Mouse (Mus musculus) right cerebral cortex, postnatal 25 days (tissue): ENCODE measurements around the gene Cst9.

ENCODE experiments used
- DNase-seq: peaks from one replicate; pipeline ENCODE4 v3.0.0; 2022

Cst9 gene

DNA sequence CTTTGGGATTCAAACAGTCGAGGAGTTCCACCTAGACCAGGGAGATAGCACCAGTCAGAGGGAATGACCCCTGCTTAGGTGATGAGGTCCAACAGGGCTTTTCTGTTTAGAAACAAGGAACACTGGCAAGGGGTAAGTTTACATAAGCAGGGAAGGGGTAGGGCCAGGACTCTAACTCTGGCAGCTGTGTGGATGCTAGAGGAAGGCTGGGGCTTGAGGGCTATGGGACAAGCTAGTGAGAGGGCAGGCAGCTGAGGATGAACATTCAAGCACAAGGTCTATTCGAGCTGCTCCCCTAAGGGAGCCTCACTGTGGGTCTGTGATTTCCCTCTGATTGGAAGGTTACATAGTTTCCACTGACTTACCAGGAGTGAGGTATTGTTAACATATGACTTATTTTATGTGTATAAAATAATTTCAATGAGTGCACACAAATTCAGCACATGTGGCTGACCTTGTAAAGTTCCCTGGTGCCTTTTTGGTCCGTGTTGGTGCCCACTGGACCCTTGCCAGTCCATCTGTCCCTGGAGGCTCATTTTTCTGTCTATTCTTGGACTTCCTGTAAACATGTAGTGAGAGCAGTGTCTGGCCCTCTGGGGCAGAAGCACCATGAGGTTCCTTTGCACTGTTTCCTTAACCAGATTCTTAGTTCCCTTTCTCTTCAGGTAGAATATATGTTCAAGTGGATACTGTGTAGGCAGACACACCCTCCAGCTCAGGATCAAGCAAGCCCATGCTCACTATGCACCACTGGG is 42.2 kb downstream of the Cst9 start:
- no peak for DNase-seq

GRCm38 (mm10) chr2:148878641-148879130 is 43.7 kb downstream of the Cst9 start:
- DNase-seq, result no peak

GRCm38 (mm10) chr2:148879199-148879598 is 44.3 kb downstream of the Cst9 start:
- DNase-seq, result no peak

DNA sequence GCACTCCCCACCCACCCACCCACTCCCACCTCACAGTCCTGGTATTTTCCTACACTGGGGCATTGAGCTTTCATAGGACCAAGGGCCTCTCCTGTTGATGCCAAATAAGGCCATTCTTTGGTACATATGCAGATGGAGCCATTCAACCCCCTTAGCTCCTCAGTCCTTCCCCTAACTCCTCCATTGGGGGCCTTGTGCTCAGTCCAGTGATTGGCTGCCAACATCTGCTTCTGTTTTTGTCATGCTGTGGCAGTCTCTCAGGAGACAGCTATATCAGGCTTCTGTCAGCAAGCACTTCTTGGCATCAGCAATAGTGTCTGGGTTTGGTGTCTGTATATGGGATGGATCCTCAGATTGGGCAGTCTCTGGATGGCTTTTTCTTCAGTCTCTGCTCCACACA is 49.8 kb downstream of the Cst9 start:
- no peak for DNase-seq
